Mouse (Mus musculus): ENCODE results near the gene Slc6a11. TPM values are rescaled to one million over a fixed set of nuclear protein-coding genes. Genes with fewer than 3 reads are reported as not detected.

The Slc6a11 gene
- polyA plus RNA-seq, 1 experiment = not detected

DNA sequence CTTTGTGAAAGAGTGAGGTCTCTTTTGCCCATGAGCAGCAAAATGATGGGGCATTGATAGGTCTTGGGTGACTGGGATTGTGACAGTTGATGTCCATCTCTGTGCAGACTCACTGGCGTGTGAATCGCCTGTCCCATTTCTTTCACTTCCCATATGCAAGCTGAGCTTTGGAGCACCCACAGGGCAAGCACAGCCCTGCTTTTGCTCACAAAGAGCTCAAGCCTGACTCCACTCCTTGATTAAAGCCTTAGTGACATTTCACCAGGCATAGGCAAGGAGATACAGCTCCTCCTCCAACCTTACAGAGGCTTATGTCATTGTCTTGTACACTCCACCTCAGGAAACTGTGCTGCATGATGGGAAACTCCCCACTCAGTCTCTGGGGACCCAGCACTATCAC, 77.3 kb downstream of the Slc6a11 start:
- Histone ChIP-seq H3K4me3 (ENCODE audit: insufficient read depth, low read depth, low read length) (no peak overlapping the region), H3K36me3 (ENCODE audit: control insufficient read depth, insufficient read depth, low read length) (no peaks in the 10 kb centered on the region), H3K27me3 (replicated peaks; ENCODE audit: control insufficient read depth, insufficient read depth, low read length) (no peaks in the 10 kb centered on the region), H3K27ac (ENCODE audit: insufficient read depth, low read depth, low read length) (no peak overlapping the region), H3K4me1 (ENCODE audit: control insufficient read depth, insufficient read depth, low read length) (no peaks in the 10 kb centered on the region)
- 87% methylated on average over 2 of the region's 2 CpGs for WGBS
- no peak for TF ChIP-seq POLR2A (IDR thresholded peaks at IDR 0.05; ENCODE audit: low read depth, low read length)
- TF ChIP-seq CTCF (conservative IDR thresholded peaks at IDR 0.05; ENCODE audit: insufficient read depth, insufficient read length, low read depth, low read length) = no peak
- no peak for DNase-seq

DNA sequence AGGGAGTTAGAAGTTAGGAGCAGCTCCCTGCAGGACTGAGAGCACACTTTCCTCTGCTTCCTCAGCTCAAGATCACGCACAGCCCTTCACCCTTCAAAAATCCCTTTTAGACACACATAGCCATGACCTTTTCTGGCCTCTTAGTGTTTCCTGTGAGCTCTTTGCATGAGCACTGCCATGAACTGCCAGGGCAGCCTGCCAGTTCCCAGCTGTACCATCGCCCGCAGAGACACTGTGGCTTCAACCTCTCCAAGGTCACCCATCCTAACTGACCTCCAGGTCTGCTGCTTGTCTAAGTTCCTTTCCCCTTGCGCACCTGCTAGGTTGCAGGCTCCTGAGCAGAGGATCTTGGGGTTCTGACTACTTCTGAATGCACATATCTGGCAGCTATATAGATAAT, 83.4 kb downstream of the Slc6a11 start:
- no peak for TF ChIP-seq POLR2A (IDR thresholded peaks at IDR 0.05; ENCODE audit: low read depth, low read length)
- no peak for TF ChIP-seq CTCF (conservative IDR thresholded peaks at IDR 0.05; ENCODE audit: insufficient read depth, insufficient read length, low read depth, low read length)
- Histone ChIP-seq H3K27ac (ENCODE audit: insufficient read depth, low read depth, low read length) (no peak overlapping the region), H3K27me3 (replicated peaks; ENCODE audit: control insufficient read depth, insufficient read depth, low read length) (no peaks in the 10 kb centered on the region), H3K36me3 (ENCODE audit: control insufficient read depth, insufficient read depth, low read length) (no peaks in the 10 kb centered on the region), H3K4me3 (ENCODE audit: insufficient read depth, low read depth, low read length) (no peak overlapping the region), H3K4me1 (ENCODE audit: control insufficient read depth, insufficient read depth, low read length) (no peaks in the 10 kb centered on the region)
- DNase-seq = no peak
- 68% methylated on average over 4 of the region's 4 CpGs for WGBS

DNA sequence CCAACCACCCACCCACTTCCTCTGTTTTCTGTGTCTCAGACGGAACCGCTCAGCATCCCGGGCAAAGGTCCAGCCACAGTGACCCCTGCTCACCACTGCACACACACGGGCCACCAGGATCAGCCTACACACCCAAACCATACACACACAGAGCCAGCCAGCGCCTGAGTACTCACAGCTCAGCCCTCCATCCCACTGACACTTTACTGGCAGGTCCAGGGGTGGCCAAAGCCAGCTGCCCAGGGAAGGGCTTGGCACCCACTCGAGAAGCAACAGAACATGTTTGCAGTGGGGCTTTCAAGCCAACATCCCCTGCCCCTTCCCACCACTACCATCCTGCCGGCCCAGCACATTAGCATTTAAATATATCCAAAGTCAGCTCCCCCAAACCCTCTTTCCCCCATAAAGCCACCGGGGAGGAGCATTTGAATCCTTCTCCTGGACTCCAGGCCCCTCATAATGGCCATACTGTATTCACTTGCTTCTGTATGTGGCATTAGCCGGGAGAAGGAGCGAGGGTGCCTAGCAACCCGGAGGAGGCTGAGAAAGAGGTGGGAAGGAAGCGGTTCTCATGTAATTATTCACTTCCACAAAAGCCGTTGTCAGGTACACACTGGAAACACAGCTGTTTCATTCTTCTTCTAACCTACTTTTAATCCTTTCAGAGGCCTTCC, 85.8 kb downstream of the Slc6a11 start:
- WGBS = 39% methylated on average over 13 of the region's 13 CpGs
- Histone ChIP-seq H3K36me3 (ENCODE audit: control insufficient read depth, insufficient read depth, low read length) (no peaks in the 10 kb centered on the region), H3K27me3 (replicated peaks; ENCODE audit: control insufficient read depth, insufficient read depth, low read length) (no peaks in the 10 kb centered on the region), H3K4me1 (ENCODE audit: control insufficient read depth, insufficient read depth, low read length) (no peaks in the 10 kb centered on the region), H3K27ac (ENCODE audit: insufficient read depth, low read depth, low read length) (no peak overlapping the region), H3K4me3 (ENCODE audit: insufficient read depth, low read depth, low read length) (no peak overlapping the region)
- no peak for TF ChIP-seq CTCF (conservative IDR thresholded peaks at IDR 0.05; ENCODE audit: insufficient read depth, insufficient read length, low read depth, low read length)
- no peak for TF ChIP-seq POLR2A (IDR thresholded peaks at IDR 0.05; ENCODE audit: low read depth, low read length)
- DNase-seq = no peak

DNA sequence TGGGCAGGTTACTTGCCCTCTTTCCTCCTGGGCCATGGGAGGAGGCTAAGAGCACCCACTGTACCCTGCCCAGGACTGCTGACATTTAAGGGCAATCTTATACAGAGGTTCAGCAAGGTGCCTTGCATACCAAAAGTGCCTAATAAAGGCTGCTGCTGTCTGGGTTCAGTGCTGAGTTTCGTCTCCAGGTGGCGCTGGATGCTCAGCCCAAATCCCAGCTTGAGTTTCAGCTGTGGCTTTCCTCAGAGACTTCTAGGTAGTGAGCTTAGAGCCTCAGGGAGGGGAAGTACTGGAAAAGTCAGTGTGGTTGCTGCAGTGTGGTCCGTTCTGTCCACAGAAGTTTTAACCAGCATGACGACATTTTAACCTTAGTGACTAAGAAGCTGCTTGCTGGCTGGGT, 93.4 kb downstream of the Slc6a11 start:
- WGBS = 15% methylated on average over 4 of the region's 4 CpGs
- Histone ChIP-seq H3K36me3 (ENCODE audit: control insufficient read depth, insufficient read depth, low read length) (no peaks in the 10 kb centered on the region), H3K27ac (ENCODE audit: insufficient read depth, low read depth, low read length) (no peak overlapping the region), H3K4me1 (ENCODE audit: control insufficient read depth, insufficient read depth, low read length) (no peaks in the 10 kb centered on the region), H3K27me3 (replicated peaks; ENCODE audit: control insufficient read depth, insufficient read depth, low read length) (no peaks in the 10 kb centered on the region), H3K4me3 (ENCODE audit: insufficient read depth, low read depth, low read length) (no peak overlapping the region)
- TF ChIP-seq POLR2A (IDR thresholded peaks at IDR 0.05; ENCODE audit: low read depth, low read length) (no peak), CTCF (conservative IDR thresholded peaks at IDR 0.05; ENCODE audit: insufficient read depth, insufficient read length, low read depth, low read length) (peak; percentile 40)
- DNase-seq = peak; percentile 8

DNA sequence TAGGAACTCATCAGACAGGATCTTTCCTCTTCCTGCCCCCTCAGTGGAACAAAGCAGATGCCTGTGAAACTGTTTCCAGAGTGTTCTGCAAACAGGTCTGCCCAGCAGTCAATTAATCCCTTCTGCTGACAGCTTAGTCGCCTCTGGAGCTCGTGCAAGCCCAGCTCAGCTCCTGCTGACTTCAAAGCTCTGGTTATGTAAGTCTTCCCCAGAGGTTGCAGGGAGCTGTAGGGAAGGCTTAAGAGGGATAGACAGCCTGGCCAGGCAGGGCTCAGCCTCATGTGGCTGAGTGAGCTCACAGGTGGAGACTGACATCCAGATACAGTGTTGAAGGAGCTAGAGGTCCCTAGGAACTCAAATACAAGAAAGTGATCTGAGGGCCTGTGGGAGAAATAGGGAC, 96.3 kb downstream of the Slc6a11 start:
- H3K4me1 ChIP-seq (ENCODE audit: control insufficient read depth, insufficient read depth, low read length) = no peaks in the 10 kb centered on the region
- H3K4me3 ChIP-seq (ENCODE audit: insufficient read depth, low read depth, low read length) = no peak overlapping the region
- H3K36me3 ChIP-seq (ENCODE audit: control insufficient read depth, insufficient read depth, low read length) = no peaks in the 10 kb centered on the region
- no peak for DNase-seq
- no peak for TF ChIP-seq POLR2A (IDR thresholded peaks at IDR 0.05; ENCODE audit: low read depth, low read length)
- TF ChIP-seq CTCF (conservative IDR thresholded peaks at IDR 0.05; ENCODE audit: insufficient read depth, insufficient read length, low read depth, low read length) = no peak
- no peak overlapping the region for H3K27ac ChIP-seq (ENCODE audit: insufficient read depth, low read depth, low read length)
- no peaks in the 10 kb centered on the region for H3K27me3 ChIP-seq (replicated peaks; ENCODE audit: control insufficient read depth, insufficient read depth, low read length)
- 6% methylated on average over 2 of the region's 2 CpGs for WGBS

DNA sequence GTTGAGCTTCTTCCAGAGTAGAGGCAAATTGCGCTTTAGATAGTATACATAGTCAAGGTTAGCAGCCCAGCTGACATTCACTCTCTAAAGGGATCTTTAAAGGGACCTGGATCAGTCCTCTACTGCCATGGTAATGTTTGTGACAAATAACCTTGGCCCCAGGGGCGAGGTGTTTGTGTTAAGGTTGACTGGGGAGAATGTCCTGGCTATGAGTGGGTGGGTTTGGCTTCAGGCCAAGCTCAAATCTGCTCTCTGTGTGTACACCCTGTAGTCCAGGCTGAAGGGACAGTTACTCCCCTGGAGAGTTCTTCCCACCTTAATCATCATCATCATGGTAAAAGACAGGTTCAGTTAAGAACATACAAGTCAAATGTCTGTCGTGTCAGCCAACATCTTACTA, 97.2 kb downstream of the Slc6a11 start:
- Histone ChIP-seq H3K27me3 (replicated peaks; ENCODE audit: control insufficient read depth, insufficient read depth, low read length) (no peaks in the 10 kb centered on the region), H3K27ac (ENCODE audit: insufficient read depth, low read depth, low read length) (no peak overlapping the region), H3K4me3 (ENCODE audit: insufficient read depth, low read depth, low read length) (no peak overlapping the region), H3K36me3 (ENCODE audit: control insufficient read depth, insufficient read depth, low read length) (no peaks in the 10 kb centered on the region), H3K4me1 (ENCODE audit: control insufficient read depth, insufficient read depth, low read length) (no peaks in the 10 kb centered on the region)
- DNase-seq = no peak
- no peak for TF ChIP-seq POLR2A (IDR thresholded peaks at IDR 0.05; ENCODE audit: low read depth, low read length)
- TF ChIP-seq CTCF (conservative IDR thresholded peaks at IDR 0.05; ENCODE audit: insufficient read depth, insufficient read length, low read depth, low read length) = no peak
- 65% methylated on average over 3 of the region's 3 CpGs for WGBS

DNA sequence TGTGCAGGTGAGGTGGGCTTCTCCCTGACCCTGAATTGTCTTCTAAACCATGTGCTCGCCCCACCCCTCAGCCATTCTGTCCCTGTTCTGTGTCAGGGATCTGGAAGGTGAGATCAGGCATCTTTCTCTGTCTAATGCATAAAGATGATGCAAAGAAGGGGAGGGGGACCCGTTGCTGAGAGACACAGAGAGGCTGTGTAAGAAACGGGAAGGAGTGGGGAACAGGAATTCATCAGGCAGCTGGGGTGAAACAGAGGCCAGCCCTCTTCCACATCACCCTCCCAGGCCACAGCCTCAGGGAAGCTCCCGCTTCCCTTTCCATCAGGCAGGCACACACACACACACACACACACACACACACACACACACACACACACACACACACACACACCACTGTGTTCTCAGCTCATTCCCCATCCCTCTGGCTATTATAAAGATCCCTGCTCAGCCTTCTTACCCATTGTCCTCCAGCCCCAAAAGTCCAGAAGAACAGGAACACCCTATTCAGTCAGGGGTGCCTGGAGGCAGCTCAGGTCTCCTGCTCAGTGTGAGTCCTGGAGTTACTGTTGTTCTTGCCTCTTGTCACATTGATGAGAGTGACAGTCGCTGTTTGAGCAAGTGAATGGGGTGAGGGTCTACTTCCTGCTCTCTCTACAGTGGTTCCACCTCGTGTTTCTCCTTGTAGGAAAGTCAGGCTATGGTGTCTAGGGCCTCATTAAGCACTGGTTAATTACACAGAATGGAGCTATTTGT, 108.0 kb downstream of the Slc6a11 start:
- no peak for TF ChIP-seq POLR2A (IDR thresholded peaks at IDR 0.05; ENCODE audit: low read depth, low read length)
- no peak for TF ChIP-seq CTCF (conservative IDR thresholded peaks at IDR 0.05; ENCODE audit: insufficient read depth, insufficient read length, low read depth, low read length)
- H3K4me1 ChIP-seq (ENCODE audit: control insufficient read depth, insufficient read depth, low read length) = no peaks in the 10 kb centered on the region
- DNase-seq = no peak
- no peaks in the 10 kb centered on the region for H3K36me3 ChIP-seq (ENCODE audit: control insufficient read depth, insufficient read depth, low read length)
- no peaks in the 10 kb centered on the region for H3K27me3 ChIP-seq (replicated peaks; ENCODE audit: control insufficient read depth, insufficient read depth, low read length)
- no peak overlapping the region for H3K4me3 ChIP-seq (ENCODE audit: insufficient read depth, low read depth, low read length)
- 33% methylated on average over 6 of the region's 6 CpGs for WGBS
- no peak overlapping the region for H3K27ac ChIP-seq (ENCODE audit: insufficient read depth, low read depth, low read length)
